Mouse (Mus musculus) midbrain, embryonic 16.5 days (tissue): ENCODE measurements at regions not wholly inside any gene's neighbourhood (a gene's known extent, or its start where the extent isn't known, plus 50 kb on each side); places are given as distances from the start of the nearest gene placed in this dataset.

ENCODE experiments used
- ATAC-seq: fragments of 200-750 bp; cut with Nextera tagmentation; 2 replicates; pipeline ENCODE4 v1.8.0; 2017; ENCODE audit warnings: moderate TSS enrichment
- H3K27ac ChIP-seq: fragments of 300-500 bp; sonication (generic); 2 replicates; pipeline ENCODE4 v1.5.1; 2014; ENCODE audit warnings: mild to moderate bottlenecking, low read length, mixed read lengths
- H3K27me3 ChIP-seq: fragments of 300-500 bp; sonication (generic); 2 replicates; pipeline ENCODE4 v1.6.1; 2014; ENCODE audit warnings: low read depth, low read length, mixed read lengths; ENCODE audit not compliant: control insufficient read depth, insufficient read depth
- H3K36me3 ChIP-seq: fragments of 300-500 bp; sonication (generic); 2 replicates; pipeline ENCODE4 v1.6.1; 2014; ENCODE audit warnings: mild to moderate bottlenecking, low read length, moderate library complexity, mixed read lengths; ENCODE audit not compliant: control insufficient read depth, insufficient read depth
- H3K4me1 ChIP-seq: fragments of 300-500 bp; sonication (generic); 2 replicates; pipeline ENCODE4 v1.6.1; 2014; ENCODE audit warnings: mild to moderate bottlenecking, low read length, mixed read lengths; ENCODE audit not compliant: control insufficient read depth, insufficient read depth
- H3K4me2 ChIP-seq: fragments of 300-500 bp; sonication (generic); 2 replicates; pipeline ENCODE4 v1.6.1; 2014; ENCODE audit warnings: mild to moderate bottlenecking, low read length, mixed read lengths
- H3K4me3 ChIP-seq: fragments of 300-500 bp; sonication (generic); 2 replicates; pipeline ENCODE4 v1.5.1; 2014; ENCODE audit warnings: low read depth, mild to moderate bottlenecking, low read length, moderate library complexity, mixed read lengths
- H3K9ac ChIP-seq: fragments of 300-500 bp; sonication (generic); 2 replicates; pipeline ENCODE4 v1.6.1; 2014; ENCODE audit warnings: low read depth, low read length, mixed read lengths
- H3K9me3 ChIP-seq: fragments of 300-500 bp; sonication (generic); replicated peaks from 2 replicates; pipeline ENCODE4 v1.6.1; 2014; ENCODE audit warnings: mild to moderate bottlenecking, low read length, mixed read lengths; ENCODE audit not compliant: control insufficient read depth, poor library complexity, severe bottlenecking
- WGBS: fragments of 180-500 bp; shearing (Covaris S2); extraction: QIAGEN DNeasy Blood & Tissue Kit; methylation state at CpG from one replicate; pipeline ENCODE4 v1.1.7; 2014; 5-methylcytosine and 5-hydroxymethylcytosine counted together

DNA sequence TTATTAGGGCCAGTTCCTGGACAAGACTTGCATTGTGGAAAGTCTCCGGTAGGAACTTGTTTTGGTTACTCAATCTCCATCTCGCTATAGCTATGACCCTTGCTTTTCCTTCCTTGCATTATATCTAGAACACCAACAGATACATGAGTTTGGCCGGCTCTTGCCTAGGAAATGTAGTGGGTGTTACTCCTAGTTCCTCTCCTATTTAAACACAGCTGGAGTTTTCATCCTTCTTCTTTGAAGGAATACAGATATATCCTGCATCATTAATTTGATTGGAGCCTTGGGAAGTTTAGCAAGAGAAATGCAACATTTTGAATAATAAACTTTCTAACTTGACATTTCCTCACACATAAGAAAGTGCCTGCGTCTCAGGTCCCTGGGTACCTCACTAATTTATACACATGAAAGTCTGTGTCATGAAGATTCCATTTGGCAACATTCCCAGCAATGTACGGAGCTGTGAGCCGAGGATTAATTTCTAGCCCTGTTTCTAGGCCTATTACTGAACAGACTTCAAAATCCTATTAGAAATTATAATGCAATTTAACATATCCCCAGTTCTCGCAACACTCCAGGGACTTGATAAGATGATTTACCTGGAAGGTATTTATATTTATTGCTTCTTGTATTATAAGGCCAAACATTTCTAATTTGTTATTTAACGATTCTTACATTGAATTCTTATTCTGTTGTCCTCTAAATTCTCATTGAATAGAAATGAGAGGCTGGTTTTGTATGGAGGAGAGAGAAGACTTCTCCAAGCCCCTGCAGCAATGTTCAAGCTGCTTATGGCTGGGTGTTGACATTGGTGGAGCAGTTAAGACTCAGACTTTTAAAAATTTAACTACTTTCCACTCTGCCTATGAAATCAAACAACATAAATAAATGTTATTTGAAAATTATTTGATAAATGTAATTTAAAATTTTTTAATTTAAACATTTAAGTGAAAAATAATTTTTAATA, 62.3 kb downstream of the Sntn start:
- H3K9ac ChIP-seq = no peak overlapping the region
- H3K4me1 ChIP-seq = peaks cover 5% of the 10 kb centered on the region
- H3K9me3 ChIP-seq = peaks cover 5% of the 10 kb centered on the region; the same call in 1 of the 2 replicates
- H3K27me3 ChIP-seq = no peaks in the 10 kb centered on the region
- 43% methylated on average over 8 of the region's 8 CpGs for WGBS
- H3K4me2 ChIP-seq = no peak overlapping the region
- ATAC-seq = peak; percentile 93
- no peak overlapping the region for H3K4me3 ChIP-seq
- H3K36me3 ChIP-seq = no peaks in the 10 kb centered on the region
- no peak overlapping the region for H3K27ac ChIP-seq
